ENCODE assay signal across 8 mouse cellular contexts in the genomic region with DNA sequence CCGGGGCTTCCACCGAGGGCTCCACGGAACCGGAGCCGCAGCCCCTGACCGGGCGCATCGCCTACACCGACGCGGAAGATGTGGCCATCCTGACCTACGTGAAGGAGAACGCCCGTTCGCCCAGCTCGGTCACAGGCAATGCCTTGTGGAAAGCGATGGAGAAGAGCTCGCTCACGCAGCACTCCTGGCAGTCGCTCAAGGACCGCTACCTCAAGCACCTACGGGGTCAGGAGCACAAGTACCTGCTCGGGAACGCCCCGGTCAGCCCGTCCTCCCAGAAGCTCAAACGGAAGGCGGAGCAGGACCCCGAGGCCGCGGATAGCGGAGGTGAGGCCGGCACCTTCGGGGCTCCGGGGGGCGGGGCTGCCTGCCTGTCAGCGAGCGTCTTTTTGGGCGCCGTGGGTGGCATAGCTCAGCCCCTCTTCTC. TPM values are rescaled to one million over a fixed set of nuclear protein-coding genes. Genes with fewer than 3 reads are reported as not detected.
DNase-seq lines count a peak whose midpoint lies in the region; ATAC-seq lines count a peak whose summit lies in the region.

No protein-coding gene starts in this region.

- WGBS in intestine, embryonic 15.5 days = under 1% methylated on average over 40 of the region's 40 CpGs
- WGBS in liver, embryonic 11.5 days = under 1% methylated on average over 40 of the region's 40 CpGs
- WGBS in midbrain, embryonic 16.5 days = 0% methylated on average over 38 of the region's 40 CpGs

- peak overlapping the region; percentile 96 for H3K4me3 ChIP-seq in intestine, embryonic 15.5 days (replicated peaks)
- peak overlapping the region; percentile 87 for H3K4me3 ChIP-seq in liver, embryonic 11.5 days (ENCODE audit: low read depth, low read length)
- H3K4me3 ChIP-seq in midbrain, embryonic 16.5 days (ENCODE audit: low read depth, low read length) = peak overlapping the region; percentile 93

- H3K9ac ChIP-seq in intestine, embryonic 15.5 days = peak overlapping the region; percentile 90
- H3K9ac ChIP-seq in liver, embryonic 11.5 days (ENCODE audit: low read depth, low read length) = peak overlapping the region; percentile 87
- H3K9ac ChIP-seq in midbrain, embryonic 16.5 days (ENCODE audit: low read depth, low read length) = peak overlapping the region; percentile 89

- H3K9me3 ChIP-seq in intestine, embryonic 15.5 days = no peaks in the 10 kb centered on the region
- H3K9me3 ChIP-seq in liver, embryonic 11.5 days (ENCODE audit: control insufficient read depth, low read length) = no peaks in the 10 kb centered on the region
- H3K9me3 ChIP-seq in midbrain, embryonic 16.5 days (replicated peaks; ENCODE audit: control insufficient read depth, low read length, poor library complexity, severe bottlenecking) = no peaks in the 10 kb centered on the region

- ATAC-seq in intestine, embryonic 15.5 days = no peak; the same call in 1 of the 2 replicates
- ATAC-seq in liver, embryonic 11.5 days (replicated peaks; ENCODE audit: low FRiP score) = peak; percentile 44
- peak; percentile 67 for ATAC-seq in midbrain, embryonic 16.5 days

- H3K4me1 ChIP-seq in intestine, embryonic 15.5 days (replicated peaks) = peaks cover 11% of the 10 kb centered on the region
- peaks cover 17% of the 10 kb centered on the region for H3K4me1 ChIP-seq in liver, embryonic 11.5 days (replicated peaks; ENCODE audit: control insufficient read depth, insufficient read depth, low read length)
- peaks cover 21% of the 10 kb centered on the region for H3K4me1 ChIP-seq in midbrain, embryonic 16.5 days (ENCODE audit: control insufficient read depth, insufficient read depth, low read length)

- peak overlapping the region; percentile 93 for H3K4me2 ChIP-seq in intestine, embryonic 15.5 days (replicated peaks)
- H3K4me2 ChIP-seq in liver, embryonic 11.5 days = peak overlapping the region; percentile 83
- H3K4me2 ChIP-seq in midbrain, embryonic 16.5 days (ENCODE audit: low read length) = peak overlapping the region; percentile 81

- peak overlapping the region; percentile 79 for H3K27ac ChIP-seq in intestine, embryonic 15.5 days
- H3K27ac ChIP-seq in liver, embryonic 11.5 days (ENCODE audit: low read depth, low read length) = peak overlapping the region; percentile 66
- peak overlapping the region; percentile 76 for H3K27ac ChIP-seq in midbrain, embryonic 16.5 days (ENCODE audit: low read length)

- peak; percentile 35 for DNase-seq in layer of hippocampus, adult 11-12 months (ENCODE audit: low spot score)
- DNase-seq in layer of hippocampus, adult 9-10 months (ENCODE audit: low spot score) = no peak
- peak; percentile 52 for DNase-seq in cerebellum, adult 9-10 months
- peak; percentile 16 to 21 for DNase-seq in frontal cortex, postnatal 25 days (ENCODE audit: low spot score in 2 of 2)
- peak; percentile 52 for DNase-seq in liver, embryonic 11.5 days (ENCODE audit: low spot score)
- DNase-seq in spleen, postnatal 14 days (ENCODE audit: low spot score in 2 of 2) = peak; percentile 30 to 56

- H3K27me3 ChIP-seq in intestine, embryonic 15.5 days (replicated peaks) = no peaks in the 10 kb centered on the region
- no peaks in the 10 kb centered on the region for H3K27me3 ChIP-seq in liver, embryonic 11.5 days (replicated peaks; ENCODE audit: control insufficient read depth, insufficient read depth, low read length)
- H3K27me3 ChIP-seq in midbrain, embryonic 16.5 days (ENCODE audit: control insufficient read depth, insufficient read depth, low read depth, low read length) = no peaks in the 10 kb centered on the region

- H3K36me3 ChIP-seq in intestine, embryonic 15.5 days = peaks cover 5% of the 10 kb centered on the region; the same call in 1 of the 2 replicates
- H3K36me3 ChIP-seq in liver, embryonic 11.5 days (ENCODE audit: control insufficient read depth, insufficient read depth, low read length) = peaks cover 4% of the 10 kb centered on the region; the same call in 1 of the 2 replicates
- H3K36me3 ChIP-seq in midbrain, embryonic 16.5 days (ENCODE audit: control insufficient read depth, insufficient read depth, low read length) = no peaks in the 10 kb centered on the region

RNA-seq across cellular contexts. Expression of a gene that starts 0.6 kb away (rescaled TPM):
- 18.2 and 19.0 TPM in 2 replicates for polyA plus RNA-seq in intestine, embryonic 15.5 days (2015; fragmentation: Nextera tagmentation; extraction: Ambion mirVana)
- 15.2 and 17.3 TPM in 2 replicates for polyA plus RNA-seq in liver, embryonic 11.5 days (2014; fragmentation: Nextera tagmentation; extraction: Ambion mirVana)
- polyA plus RNA-seq in midbrain, embryonic 16.5 days (2015; fragmentation: Nextera tagmentation; extraction: Ambion mirVana) = 75.4 and 76.9 TPM in 2 replicates

RNA-seq across cellular contexts. Expression of a gene that starts 0.7 kb away (rescaled TPM):
- polyA plus RNA-seq in intestine, embryonic 15.5 days (2015; fragmentation: Nextera tagmentation; extraction: Ambion mirVana) = 181 and 195 TPM in 2 replicates
- 261 and 283 TPM in 2 replicates for polyA plus RNA-seq in liver, embryonic 11.5 days (2014; fragmentation: Nextera tagmentation; extraction: Ambion mirVana)
- polyA plus RNA-seq in midbrain, embryonic 16.5 days (2015; fragmentation: Nextera tagmentation; extraction: Ambion mirVana) = 162 TPM in 2 replicates

RNA-seq across cellular contexts. Expression of a gene that starts 3.0 kb away (rescaled TPM):
- 0.57 and 0.63 TPM in 2 replicates for polyA plus RNA-seq in intestine, embryonic 15.5 days (2015; fragmentation: Nextera tagmentation; extraction: Ambion mirVana)
- 1.0 and 1.1 TPM in 2 replicates for polyA plus RNA-seq in liver, embryonic 11.5 days (2014; fragmentation: Nextera tagmentation; extraction: Ambion mirVana)
- 0.59 and 1.2 TPM in 2 replicates for polyA plus RNA-seq in midbrain, embryonic 16.5 days (2015; fragmentation: Nextera tagmentation; extraction: Ambion mirVana)

RNA-seq across cellular contexts. Expression of a gene that starts 19.7 kb away (rescaled TPM):
- 7.7 and 8.3 TPM in 2 replicates for polyA plus RNA-seq in intestine, embryonic 15.5 days (2015; fragmentation: Nextera tagmentation; extraction: Ambion mirVana)
- 12.7 and 17.8 TPM in 2 replicates for polyA plus RNA-seq in liver, embryonic 11.5 days (2014; fragmentation: Nextera tagmentation; extraction: Ambion mirVana)
- 8.0 and 9.2 TPM in 2 replicates for polyA plus RNA-seq in midbrain, embryonic 16.5 days (2015; fragmentation: Nextera tagmentation; extraction: Ambion mirVana)
